Mouse (Mus musculus): ENCODE results near the gene Nipal4.
A peak's percentile ranks its signal among the peaks of the same experiment; 100 is the strongest.

Nipal4 gene

GRCm38 (mm10) chr11:46157462-46157861 lies 8.8 kb downstream of the Nipal4 start:
- no peak for DNase-seq (ENCODE audit: low spot score in 2 of 2)

- peak; percentile 27 to 57 for DNase-seq (ENCODE audit: low spot score in 2 of 2)
Measured at GRCm38 (mm10) chr11:46156945-46157344, 9.4 kb downstream of the Nipal4 start.

- no peak for DNase-seq (ENCODE audit: low spot score in 2 of 2)
Measured at GRCm38 (mm10) chr11:46146619-46147018, 19.7 kb downstream of the Nipal4 start.

GRCm38 (mm10) chr11:46145163-46145875 lies 21.0 kb downstream of the Nipal4 start:
- no peak for DNase-seq (ENCODE audit: low spot score in 2 of 2)

GRCm38 (mm10) chr11:46143342-46143741 lies 23.0 kb downstream of the Nipal4 start:
- DNase-seq (ENCODE audit: low spot score in 2 of 2) = no peak

GRCm38 (mm10) chr11:46134899-46135298 lies 31.4 kb downstream of the Nipal4 start:
- DNase-seq (ENCODE audit: low spot score in 2 of 2) = peak; percentile 65 to 87

- DNase-seq (ENCODE audit: low spot score in 2 of 2) = no peak
Measured at GRCm38 (mm10) chr11:46131022-46131986, 35.0 kb downstream of the Nipal4 start.

GRCm38 (mm10) chr11:46128548-46128945 lies 37.8 kb downstream of the Nipal4 start:
- peak; percentile 59 to 76 for DNase-seq (ENCODE audit: low spot score in 2 of 2)

- no peak for DNase-seq (ENCODE audit: low spot score in 2 of 2)
Measured at GRCm38 (mm10) chr11:46127621-46128547, 38.4 kb downstream of the Nipal4 start.

GRCm38 (mm10) chr11:46126827-46127410 lies 39.4 kb downstream of the Nipal4 start:
- no peak for DNase-seq (ENCODE audit: low spot score in 2 of 2)

GRCm38 (mm10) chr11:46126317-46126716 lies 40.0 kb downstream of the Nipal4 start:
- DNase-seq (ENCODE audit: low spot score in 2 of 2) = no peak

- no peak for DNase-seq (ENCODE audit: low spot score in 2 of 2)
Measured at GRCm38 (mm10) chr11:46125835-46126229, 40.5 kb downstream of the Nipal4 start.

GRCm38 (mm10) chr11:46125093-46125834 lies 41.0 kb downstream of the Nipal4 start:
- no peak for DNase-seq (ENCODE audit: low spot score in 2 of 2)

GRCm38 (mm10) chr11:46123328-46123866 lies 42.9 kb downstream of the Nipal4 start:
- DNase-seq (ENCODE audit: low spot score in 2 of 2) = no peak

GRCm38 (mm10) chr11:46122875-46123274 lies 43.4 kb downstream of the Nipal4 start:
- DNase-seq (ENCODE audit: low spot score in 2 of 2) = no peak

- no peak for DNase-seq (ENCODE audit: low spot score in 2 of 2)
Measured at GRCm38 (mm10) chr11:46121666-46122065, 44.6 kb downstream of the Nipal4 start.

- no peak for DNase-seq (ENCODE audit: low spot score in 2 of 2)
Measured at GRCm38 (mm10) chr11:46120084-46120483, 46.2 kb downstream of the Nipal4 start.

GRCm38 (mm10) chr11:46119624-46120023 lies 46.7 kb downstream of the Nipal4 start:
- DNase-seq (ENCODE audit: low spot score in 2 of 2) = no peak

GRCm38 (mm10) chr11:46116510-46116909 lies 49.8 kb downstream of the Nipal4 start:
- DNase-seq (ENCODE audit: low spot score in 2 of 2) = no peak

All from frontal cortex, postnatal 36 days (tissue).